Mouse (Mus musculus) urinary bladder, postnatal 4 days (tissue): ENCODE results near the gene Sec14l4.
A peak's percentile ranks its signal among the peaks of the same experiment; 100 is the strongest.

Experiments
- DNase-seq, 2 experiments: peaks; one replicate each; pipeline ENCODE4 v3.0.0; 2021 to 2022; ENCODE audit warnings: low spot score in 2 of 2

Sec14l4 gene

DNA sequence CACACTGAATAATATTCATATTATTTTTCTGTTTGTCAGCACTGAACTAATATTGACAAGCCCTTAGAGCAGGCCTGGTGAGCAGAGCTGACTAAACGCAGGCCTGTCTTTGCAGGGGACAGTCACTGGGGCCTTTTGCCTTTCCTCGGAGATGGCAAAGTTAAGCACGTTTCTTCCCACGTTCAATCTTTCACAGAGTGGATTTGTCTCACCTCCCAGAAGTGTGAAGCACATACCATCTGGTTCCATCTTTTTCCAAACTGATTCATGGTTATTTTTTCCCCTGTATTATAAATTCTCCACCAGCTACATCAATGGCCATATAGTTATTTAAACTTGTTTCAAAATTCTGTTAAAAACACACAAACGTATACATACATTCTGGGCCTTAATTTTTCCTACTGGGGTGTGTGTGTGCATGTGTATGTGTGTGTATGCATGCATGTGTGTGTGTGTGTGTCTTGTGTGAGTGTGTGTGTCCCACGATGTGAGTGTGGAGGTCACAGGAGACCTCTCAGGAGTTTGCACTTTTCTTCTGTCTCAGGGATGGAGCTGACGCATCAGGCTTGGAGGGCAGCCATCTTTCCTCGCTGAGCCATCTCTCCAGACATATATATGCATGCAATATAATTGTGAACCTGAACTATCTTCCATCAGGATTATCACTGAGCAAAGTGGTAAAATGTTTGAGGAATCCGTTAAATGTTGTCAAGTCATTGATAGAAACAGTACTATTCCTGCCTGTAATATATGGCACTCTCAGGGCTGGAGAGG is 3.5 kb upstream of the Sec14l4 start:
- DNase-seq, result no peak

DNA sequence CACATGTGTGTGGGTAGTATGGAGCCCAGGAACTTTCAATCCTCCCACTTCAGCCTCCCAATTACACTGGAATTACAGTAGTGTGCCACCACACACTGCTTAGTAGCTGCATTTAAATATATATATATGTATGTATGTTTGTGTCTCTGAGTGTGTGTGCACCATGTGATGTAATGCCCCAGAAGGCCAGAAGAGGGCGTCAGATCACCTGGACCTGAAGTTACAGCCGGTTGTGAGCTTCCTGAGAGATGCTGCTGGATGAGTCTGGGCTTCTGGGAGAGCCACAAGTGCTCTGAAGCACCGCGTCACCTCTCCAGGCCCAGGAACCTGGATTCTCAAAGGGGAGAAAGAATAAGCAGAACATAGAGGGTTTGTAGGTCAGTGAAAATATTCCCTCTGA is 1.9 kb upstream of the Sec14l4 start:
- DNase-seq, result no peak

DNA sequence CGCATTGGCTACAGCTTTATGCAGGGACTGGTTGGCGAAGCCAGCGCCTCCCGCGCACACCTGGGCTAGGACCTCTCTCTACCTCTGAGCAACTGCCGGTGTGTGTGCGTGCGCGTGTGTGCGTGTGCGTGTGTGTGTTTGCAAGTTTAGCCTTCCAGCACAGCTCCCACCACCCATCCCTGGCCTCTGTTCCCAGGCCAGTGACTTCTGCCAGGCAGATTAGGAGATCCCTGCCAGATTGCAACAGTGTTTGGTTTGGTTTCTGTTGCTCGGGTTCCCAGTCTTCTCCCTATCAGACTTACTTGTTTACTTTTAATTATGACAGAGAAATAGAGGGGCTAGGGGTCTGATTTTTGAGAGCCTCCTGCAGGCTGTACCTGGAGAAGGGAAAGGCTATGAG is 699 bp downstream of the Sec14l4 start:
- DNase-seq, result no peak

DNA sequence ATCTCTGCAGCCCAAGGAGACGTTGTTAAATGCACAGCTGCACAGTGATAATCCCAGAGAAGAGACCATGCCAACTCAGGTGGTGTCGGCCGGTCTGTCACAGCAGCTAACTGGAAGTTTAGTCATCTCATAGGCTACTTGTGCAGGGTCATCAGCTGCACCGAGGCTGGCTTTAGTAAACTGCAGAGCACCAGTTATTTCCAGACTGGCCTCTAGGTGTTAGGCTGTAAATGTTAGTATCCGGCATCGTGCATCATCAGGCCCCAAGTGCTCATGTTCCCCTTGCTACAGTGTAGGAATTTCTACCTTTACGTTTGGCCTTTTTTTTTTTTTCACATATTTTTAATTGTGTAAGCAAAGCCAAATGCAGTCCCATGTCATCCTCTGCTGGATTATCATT is 2.2 kb downstream of the Sec14l4 start:
- DNase-seq, result no peak

DNA sequence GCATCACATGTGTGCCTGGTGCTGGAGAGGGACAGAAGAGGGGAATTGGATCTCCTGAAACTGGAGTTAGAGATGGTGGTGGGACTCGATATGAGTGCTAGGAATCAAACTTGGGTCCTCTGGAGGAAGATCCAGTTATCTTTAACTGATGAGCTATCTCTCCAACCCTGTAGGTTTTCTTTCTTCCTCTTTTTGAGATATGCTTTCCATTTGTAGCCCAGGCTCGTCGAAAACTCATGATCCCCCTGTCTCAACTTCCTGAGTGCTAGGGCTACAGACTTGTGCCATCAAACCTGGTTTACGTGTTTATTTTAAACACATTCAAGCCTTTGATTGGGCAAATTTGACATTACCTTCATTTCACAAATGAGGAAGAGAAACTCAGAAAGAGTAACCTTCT is 2.9 kb downstream of the Sec14l4 start:
- no peak for DNase-seq

DNA sequence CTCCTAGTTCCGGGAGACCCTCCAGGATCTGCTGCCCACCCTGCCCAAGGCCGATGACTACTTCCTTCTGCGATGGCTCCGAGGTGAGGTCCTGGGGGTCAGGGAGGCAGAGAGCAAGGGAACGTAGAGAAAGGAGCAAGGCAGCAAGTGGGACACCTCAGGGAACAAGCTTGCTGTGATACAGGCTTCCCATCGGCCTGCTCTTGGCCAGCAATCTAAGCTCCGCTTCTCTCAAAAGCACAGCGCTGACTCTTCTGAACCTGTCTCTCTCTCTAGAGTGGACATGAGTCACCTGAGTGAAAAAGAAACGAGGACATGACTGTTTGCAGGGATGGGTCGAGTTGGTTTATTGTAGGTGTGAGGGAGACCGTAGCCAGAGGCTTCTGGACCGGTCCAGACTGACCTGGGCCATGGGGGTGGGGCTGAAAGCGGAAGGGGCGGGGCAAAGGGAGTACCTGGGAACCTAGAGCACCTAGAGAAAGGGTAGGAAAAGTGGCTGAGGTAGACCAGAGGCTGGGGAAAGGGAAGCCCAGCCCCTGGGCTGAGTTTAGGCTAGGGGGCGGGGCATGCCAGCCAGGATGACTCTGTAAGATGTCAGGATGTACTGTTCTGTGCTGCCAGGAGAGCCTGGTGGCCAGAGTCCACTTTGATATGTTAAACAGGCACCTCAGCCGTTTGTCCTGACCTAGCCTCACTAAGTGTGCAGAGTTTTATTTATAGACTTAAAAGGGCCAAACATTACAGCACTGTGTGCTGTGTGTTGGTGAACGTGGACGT is 4.0 kb downstream of the Sec14l4 start:
- DNase-seq, result no peak

DNA sequence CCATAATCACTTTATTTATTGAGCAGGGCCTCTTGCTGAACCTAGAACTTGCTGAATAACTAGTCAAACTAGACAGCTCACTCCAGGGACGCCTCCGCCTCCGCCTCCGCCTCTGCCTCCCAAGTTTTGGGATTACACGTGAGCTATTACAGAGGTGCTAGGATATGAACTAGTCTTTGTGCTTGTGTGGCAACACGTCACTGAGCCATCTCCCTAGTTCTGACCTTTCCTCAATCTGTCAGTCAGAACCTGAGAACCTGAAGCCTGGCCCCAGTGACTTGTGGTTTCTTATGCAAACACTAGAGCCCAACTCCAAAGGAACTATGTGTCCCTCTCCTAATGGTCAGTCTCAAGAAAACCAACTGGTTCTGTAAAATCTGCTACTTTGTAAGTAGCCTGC is 4.7 kb downstream of the Sec14l4 start:
- DNase-seq, result no peak

DNA sequence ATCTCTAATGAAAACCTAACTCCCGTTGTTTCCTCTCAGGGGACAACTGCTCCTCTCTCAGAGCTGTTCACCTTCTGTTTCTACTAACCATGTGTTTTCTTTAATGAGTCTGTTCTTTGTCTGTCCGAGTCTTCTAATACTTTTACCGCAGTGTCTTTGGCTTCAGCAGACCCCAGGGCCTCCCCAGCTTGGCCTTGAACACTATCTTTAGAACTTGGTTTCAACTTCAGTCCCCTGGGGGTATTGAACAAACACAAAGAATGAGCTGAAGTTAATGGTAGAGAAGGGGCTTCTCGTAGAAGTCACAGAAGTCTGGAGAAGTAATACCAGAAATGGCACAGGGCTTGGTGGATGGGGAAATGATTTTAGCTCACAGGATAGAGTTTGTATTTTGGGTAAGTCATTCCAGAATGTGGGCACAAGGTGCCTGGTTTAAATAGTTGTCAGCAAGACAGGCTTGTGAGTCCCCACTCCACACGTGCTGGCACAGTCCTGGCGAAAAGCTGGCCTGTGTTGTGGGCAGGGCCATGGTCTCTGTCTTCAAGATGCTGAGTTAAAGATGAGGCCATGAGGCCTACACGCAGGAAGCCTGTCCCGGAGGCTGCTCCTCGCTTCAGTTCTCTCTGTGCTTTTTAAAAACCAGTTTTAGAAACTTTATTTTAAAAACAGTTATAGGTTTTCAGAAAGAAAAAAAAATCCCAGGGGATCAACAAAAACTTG is 5.3 kb downstream of the Sec14l4 start:
- no peak for DNase-seq

DNA sequence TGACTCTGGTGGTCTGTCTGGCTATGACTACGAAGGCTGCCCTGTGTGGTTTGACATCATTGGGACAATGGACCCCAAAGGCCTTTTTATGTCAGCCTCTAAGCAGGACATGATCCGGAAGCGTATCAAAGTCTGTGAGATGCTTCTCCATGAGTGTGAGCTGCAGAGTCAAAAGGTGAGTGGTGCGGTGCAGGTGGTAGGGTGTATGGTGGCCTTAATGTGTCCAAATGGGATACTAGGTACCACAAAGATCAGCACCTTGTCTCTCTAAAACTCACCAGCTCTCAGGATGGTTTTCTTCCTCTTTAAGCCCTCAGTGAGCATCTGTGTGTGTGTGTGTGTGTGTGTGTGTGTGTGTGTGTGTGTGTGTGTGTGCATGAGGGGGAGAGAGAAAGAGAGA is 8.7 kb downstream of the Sec14l4 start:
- no peak for DNase-seq

DNA sequence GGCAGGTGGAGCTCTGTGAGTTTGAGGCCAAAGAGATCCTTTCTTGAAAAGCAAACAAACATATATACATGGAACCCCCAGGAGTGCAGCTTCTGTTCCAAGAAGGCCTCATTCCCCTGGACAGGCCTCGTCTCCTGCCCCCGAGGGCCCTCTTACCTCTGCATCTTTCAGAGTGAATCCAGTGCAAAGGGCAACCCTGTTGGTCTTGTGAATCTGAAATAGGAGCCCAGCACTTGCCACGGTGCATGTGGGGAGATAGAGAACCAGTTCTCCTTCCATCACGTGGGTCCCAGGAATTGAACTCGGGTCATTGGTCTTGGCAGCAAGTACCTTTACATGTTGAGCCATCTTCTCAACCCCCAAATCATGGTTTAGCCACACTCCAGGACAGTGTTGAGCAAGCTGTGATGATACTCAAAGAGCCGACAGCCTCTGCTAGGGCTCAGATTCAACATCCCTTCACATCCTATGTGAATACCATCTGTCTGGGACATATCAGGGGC is 9.9 kb downstream of the Sec14l4 start:
- DNase-seq, result peak in 1 of 2 experiments; percentile 52

DNA sequence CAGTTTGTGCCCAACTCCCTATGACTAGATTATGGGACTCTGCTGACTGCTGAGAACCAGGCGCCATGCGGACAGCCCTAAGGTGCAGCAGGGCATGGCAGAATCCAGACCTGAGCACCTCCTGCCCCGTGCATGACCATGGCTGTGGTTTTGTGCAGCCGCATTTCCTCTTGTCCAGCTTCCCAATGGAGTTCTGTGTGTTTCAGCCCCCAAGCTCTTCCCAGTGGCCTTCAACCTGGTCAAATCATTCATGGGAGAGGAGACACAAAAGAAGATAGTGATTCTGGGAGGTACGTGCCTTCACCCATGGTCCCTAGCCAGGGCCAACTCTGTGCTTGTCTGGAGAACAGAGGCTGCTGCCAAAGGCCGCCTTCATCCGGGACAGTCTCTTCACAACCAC is 11.8 kb downstream of the Sec14l4 start:
- peak in 1 of 2 experiments; percentile 52 for DNase-seq

DNA sequence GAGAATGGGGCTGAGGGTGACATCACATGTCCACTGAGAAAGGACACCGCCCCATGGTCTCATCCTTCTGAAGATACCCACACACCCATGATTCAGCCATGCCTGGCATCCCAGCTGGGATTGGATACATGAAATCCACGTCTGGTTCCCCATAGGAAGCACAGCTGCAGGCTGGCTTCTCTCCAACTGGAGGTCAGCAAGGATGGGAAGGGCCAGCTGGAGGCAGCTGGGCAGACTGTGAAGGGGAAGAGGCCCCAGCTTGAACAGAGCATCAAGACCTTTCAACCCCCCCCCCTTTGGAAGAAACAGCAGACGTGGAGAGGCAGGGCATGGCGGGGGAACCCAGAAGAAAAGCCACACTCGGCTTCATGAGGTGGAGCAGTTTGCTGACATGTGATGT is 15.3 kb downstream of the Sec14l4 start:
- peak; percentile 45 to 47 for DNase-seq

DNA sequence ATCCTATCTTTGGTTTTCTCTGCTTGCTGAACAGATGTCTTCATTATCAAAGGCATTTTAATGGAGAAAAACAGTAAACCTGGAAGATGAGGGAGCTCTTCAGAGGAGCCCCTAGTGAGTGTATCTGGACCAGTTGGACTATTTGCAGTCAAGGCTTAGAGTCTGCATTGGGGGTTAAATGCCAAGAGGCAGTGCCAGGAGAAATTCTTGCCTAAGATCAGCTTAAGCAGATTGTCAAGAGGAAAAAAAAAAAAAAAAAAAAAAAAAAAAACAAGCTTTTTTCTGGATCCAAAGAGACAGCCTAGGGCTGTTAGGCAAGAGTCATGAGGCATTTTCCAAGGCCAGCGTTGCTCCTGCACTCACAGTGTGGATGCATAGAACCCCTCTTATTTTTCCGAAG is 16.5 kb downstream of the Sec14l4 start:
- DNase-seq, result no peak

DNA sequence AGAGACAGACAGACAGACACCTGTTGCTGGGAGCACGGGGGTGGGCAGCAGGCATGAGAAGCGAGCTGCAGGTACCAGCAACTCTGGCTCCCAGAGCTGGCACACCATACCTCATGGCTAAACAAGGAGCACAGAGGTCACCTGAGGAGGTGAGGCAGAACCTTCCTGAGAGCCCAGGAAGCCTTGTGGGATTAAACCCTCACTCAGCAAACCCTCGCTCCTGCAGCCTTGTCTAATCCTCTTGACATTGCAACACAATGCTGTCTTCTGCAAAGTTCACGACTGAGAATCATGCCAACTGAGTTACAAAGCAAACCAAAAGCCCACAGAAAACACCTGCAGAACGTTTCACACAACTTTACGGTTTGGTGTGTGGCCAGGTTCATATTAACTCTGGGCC is 17.2 kb downstream of the Sec14l4 start:
- DNase-seq, result no peak

DNA sequence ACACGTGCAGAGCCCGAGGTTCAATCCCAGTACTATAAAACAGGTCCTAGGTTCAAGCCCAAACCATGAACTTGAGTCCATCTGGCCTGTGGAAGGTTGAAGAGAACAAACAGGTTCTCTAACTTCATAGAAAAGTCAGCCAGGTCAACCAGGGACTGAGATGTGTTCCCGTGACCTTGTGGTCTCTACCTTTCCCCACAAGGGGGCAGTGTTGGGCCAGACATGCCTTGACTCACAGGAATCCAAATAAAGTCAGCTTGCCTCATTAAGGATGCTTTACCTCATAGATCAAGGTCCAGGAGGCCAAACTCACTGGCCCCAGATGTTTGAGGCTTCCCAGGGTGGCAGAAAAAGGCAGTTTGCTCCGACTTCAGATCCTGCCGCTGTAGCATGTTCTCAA is 22.3 kb downstream of the Sec14l4 start:
- peak; percentile 35 to 72 for DNase-seq

DNA sequence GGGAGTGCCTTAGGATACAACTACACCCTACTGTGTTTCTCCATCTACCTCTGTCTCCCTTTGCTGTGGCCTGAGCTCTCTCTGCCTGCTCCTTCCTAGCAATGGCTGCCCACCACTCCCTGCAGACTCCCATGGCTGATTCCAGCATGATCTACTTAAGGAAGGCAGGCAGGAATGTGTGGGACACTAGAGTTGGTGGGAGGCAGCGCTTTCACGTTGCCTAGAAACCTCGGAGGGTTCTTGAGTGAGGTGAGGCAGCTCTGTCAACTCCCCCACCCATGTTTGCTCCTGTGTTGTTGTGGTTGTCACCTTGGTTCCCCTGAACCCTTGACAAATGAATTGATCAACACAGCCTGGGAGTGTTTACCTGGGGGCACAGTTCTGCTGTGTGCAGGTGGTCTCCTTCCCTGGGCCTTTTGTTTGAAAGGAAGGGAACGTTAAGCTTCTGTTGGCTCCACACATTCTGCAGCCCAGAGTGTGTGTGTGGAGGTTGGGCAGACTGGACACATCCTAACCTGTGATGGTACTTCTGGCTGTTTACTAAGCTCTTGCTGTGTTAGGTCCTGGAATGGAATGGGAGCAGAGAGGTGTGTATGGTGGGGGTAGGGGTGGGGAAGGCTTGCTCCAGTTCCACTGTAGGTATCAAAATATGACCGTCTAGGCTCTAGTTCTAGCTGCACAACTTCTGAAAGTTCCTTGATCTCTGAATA is 29.8 kb downstream of the Sec14l4 start:
- DNase-seq, result no peak

DNA sequence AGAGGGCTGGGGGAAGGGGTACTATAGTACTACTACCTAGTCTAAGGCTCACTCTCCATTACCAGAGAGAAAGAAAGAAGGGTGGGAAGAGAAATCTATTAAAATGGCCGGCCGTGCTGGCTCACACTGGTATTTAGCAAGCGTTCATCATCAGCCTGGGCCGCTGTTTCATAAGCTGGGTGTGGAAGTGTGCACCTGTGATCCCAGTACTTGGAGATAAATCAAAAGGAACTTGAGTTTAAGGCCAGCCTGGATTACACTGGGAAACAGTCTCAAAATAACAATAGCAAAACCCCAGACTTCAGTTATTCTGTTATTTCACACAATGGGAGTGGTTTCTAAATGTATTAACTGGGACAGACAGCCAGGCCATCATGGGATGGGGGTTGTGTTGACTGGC is 31.3 kb downstream of the Sec14l4 start:
- no peak for DNase-seq

DNA sequence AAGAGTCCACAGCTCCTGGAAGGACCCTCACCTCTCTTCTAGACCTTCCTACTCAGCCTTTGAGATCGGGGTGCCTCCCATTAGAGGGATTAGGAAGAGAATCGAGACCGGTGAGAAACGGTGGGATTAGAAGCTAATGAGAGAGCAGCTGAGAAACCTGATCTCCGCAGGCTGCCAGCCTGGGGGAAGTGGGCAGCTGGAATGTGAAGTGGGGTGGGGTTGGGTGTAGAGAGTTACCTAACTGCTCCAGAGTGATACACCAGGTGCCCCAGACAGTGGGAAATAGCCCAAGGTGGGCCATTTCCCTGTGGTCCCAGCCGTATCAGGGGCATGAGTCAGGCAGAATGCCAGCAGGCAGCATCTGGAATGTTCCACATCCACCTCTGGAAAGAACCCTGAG is 31.7 kb downstream of the Sec14l4 start:
- no peak for DNase-seq

DNA sequence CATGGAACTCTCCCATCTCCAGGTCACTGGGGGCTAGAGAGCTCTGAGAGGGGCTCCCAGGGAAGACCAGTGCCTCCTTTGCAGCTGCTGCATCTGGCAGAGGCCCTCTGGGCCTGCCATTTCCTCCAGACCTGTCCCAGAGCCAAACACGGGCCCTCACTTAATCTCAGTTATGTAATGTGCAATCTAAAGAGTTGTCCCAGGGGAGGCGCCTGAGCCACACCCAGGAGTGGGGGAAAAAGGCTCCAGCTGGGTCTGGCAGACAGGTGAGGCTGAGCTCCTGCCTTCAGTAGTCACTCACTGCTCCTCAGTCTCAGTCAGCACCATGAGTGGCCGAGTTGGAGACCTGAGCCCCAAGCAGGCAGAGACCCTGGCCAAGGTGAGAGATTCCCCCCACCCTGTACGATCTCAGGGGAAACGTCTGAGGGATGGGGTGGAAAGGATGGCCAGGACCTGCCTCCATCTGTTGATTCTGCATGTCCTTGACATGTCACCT is 33.4 kb downstream of the Sec14l4 start, which contains the start of gene Sec14l3:
TSS of gene Sec14l3 (plus strand) at position 215 of the 496 bp plus-strand sequence.
- DNase-seq, result no peak

DNA sequence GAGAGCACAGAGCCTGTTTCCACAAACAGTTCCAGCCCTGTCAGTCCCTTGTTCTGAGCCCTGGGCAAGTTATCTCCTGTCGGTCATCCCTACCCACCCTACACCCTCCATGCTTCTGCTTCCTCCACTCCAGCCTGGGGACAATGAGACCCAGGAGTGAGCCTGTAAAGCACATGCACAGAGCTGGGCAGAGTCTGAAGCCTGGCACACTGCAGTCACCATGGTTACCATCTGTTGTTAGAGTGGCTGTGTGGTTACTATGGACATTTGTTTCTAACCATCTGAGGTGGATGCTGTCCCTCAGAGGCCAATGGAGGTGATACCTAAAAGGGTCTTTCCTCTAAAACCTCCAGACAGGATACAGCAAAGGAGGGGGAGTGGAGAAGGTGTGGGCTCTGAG is 38.4 kb downstream of the Sec14l4 start:
- DNase-seq, result no peak

DNA sequence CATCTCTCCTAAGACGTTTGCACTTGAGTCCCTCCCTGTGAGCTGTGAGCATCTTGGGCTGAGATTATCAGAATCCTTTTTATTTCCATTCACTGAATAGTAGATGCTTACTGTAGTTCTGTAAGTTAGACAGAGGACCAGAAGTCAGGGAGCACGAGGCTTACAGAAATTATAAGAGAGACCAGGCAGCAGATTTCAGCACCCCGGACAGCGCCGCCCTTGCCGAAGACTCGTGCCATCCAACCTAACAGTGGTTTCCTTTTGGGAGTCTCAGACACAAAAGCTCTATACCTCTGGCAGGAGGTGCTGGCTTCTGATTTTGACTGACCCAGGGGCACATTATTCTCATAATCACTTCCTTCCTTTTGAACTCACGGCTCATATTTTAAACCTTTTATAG is 45.4 kb downstream of the Sec14l4 start:
- DNase-seq, result peak in 1 of 2 experiments; percentile 76
